ENCODE assay signal across 14 mouse cellular contexts in genomic region chr3:147117609-147118008, GRCm38 (mm10).
"Had no signal": no experiment of that assay in that cellular context is flagged by ENCODE, and none has a peak within 500 bp of the region (broad histone marks: within the 10 kb centered on the region; RNA-seq: fewer than 3 reads in every experiment).

No protein-coding gene starts in this region.

- H3K9me3 ChIP-seq: midbrain, embryonic 10.5 days; midbrain, embryonic 12.5 days; neural tube, embryonic 12.5 days; stomach, embryonic 15.5 days had no signal

- H3K36me3 ChIP-seq: midbrain, embryonic 10.5 days; midbrain, embryonic 12.5 days; neural tube, embryonic 12.5 days; stomach, embryonic 15.5 days had no signal

- H3K4me3 ChIP-seq: midbrain, embryonic 10.5 days; midbrain, embryonic 12.5 days; neural tube, embryonic 12.5 days; stomach, embryonic 15.5 days had no signal

- DNase-seq: lung, adult 18-20 months; lung, embryonic 14.5 days; lung, postnatal 10 days; lung, postnatal 4 days; midbrain, embryonic 14.5 days; right cerebral cortex, postnatal 14 days; thymus, adult 2 months; thymus, postnatal 25 days; thymus, postnatal 4 days had no signal

- H3K4me2 ChIP-seq: lung, embryonic 14.5 days; midbrain, embryonic 12.5 days; neural tube, embryonic 12.5 days; stomach, embryonic 15.5 days had no signal

- H3K27ac ChIP-seq: midbrain, embryonic 10.5 days; midbrain, embryonic 12.5 days; neural tube, embryonic 12.5 days; stomach, embryonic 15.5 days; stomach, postnatal 0 days had no signal

- H3K9ac ChIP-seq: lung, embryonic 14.5 days; midbrain, embryonic 12.5 days; neural tube, embryonic 12.5 days; stomach, embryonic 15.5 days had no signal

- H3K4me1 ChIP-seq: midbrain, embryonic 10.5 days; midbrain, embryonic 12.5 days; stomach, embryonic 15.5 days had no signal

- H3K27me3 ChIP-seq: midbrain, embryonic 12.5 days; neural tube, embryonic 12.5 days; stomach, embryonic 15.5 days had no signal
